Mouse (Mus musculus): ENCODE measurements at regions not wholly inside any gene's neighbourhood (a gene's known extent, or its start where the extent isn't known, plus 50 kb on each side); places are given as distances from the start of the nearest gene placed in this dataset.

GRCm38 (mm10) chr2:178593743-178594142 is 163.4 kb downstream of the Cdh26 start:
- TF ChIP-seq CTCF (IDR thresholded peaks at IDR 0.05) (no peak), EP300 (IDR thresholded peaks at IDR 0.05) (no peak)
